Mouse (Mus musculus) large intestine, adult 2 months (tissue): ENCODE data around the gene Olfr721-ps1. TPM values are rescaled to one million over a fixed set of nuclear protein-coding genes. Genes with fewer than 3 reads are reported as not detected.

Experiments used
- DNase-seq: peaks from one replicate; pipeline ENCODE4 v3.0.0-alpha.2; 2012; ENCODE audit warnings: low read depth, low spot score
- WGBS: fragments of 180-500 bp; shearing (Covaris S2); methylation state at CpG from one replicate; pipeline ENCODE4 v1.1.7; 2018; 5-methylcytosine and 5-hydroxymethylcytosine counted together
- polyA plus RNA-seq: library from polyadenylated mRNA; depleted of rRNA; stranded (reverse); fragments of >200 nt; gene quantifications from 2 replicates; pipeline ENCODE4 v1.2.3, GENCODE M21; 2012; rRNA removed

Olfr721-ps1 gene
- polyA plus RNA-seq, result not detected in 2 replicates

- no peak for DNase-seq
- WGBS, result 70% methylated on average over 2 of the region's 2 CpGs
Observed at GRCm38 (mm10) chr14:14400998-14401397, at the start of gene Olfr721-ps1. Gene Olfr721-ps1, plus strand, starts transcription at chr14:14401298.

DNA sequence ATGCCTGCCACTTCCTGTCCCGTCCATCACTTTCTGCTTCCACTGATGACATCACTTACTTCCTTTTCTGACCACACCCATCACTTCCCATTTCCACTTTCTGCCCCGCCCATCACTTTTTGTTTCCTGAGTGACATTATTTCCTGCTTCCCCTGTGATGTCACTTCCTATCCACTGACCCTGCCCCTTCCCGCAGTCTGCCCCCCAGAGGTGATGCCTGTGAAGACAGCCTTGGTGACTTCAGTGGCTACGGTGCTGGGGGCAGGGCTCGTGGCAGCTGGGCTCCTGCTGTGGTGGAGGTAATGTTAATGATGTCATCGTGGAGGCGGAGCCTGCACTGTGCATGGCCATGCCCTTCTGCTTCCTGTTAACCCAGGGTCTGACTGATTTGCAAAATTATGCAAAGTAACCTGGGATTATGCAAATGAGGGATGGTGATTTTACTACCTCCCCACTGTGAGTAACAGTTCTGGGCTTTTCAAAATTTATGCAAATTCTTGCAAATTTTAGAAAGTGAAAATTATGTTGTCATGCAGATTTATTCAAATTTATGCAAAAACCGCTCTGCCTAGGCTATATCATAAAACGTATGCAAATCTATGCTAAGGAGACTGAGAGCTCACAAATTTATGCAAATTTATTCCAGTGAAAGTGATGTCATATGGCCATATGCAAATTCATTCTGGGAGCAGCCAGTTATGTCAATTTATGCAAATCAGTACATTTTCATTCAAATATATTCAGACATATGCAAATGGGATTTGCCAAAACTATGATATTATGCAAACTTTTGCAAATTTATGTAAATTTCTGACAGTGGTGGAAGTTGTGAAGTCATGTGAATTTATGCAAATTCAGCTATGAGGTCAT lies 49.1 kb upstream of the Olfr721-ps1 start:
- WGBS, result 97% methylated on average over 9 of the region's 9 CpGs
- DNase-seq, result no peak

GRCm38 (mm10) chr14:14352606-14353005 lies 48.5 kb upstream of the Olfr721-ps1 start:
- 88% methylated on average over 6 of the region's 6 CpGs for WGBS
- no peak for DNase-seq

DNA sequence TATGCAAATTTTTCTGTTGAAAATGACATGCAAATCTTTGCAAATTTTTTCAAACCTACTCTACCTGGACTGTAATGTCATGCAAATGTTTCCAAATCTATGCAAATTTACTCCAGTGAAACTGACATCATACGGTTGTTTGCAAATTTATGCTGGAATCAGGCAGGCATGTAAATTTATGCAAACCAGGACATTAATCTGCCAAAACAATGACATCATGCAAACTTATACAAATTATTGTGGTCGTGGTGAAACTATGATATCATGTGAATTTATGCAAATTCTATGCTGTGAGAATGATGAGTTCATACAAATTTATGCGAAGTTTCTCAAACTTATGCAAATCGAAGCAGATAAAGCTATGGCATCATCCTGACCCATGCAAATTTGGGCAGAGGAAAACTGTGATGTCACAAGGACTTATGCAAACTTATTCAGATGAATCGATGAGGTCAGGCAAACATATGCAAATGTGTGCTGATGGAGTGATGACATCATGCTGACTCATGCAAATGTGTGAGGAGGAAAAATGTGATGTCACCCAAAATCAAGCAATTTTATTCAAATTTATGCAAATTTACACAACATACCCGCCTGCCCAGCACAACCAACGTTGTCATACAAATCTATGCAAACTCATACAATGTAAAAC lies 47.9 kb upstream of the Olfr721-ps1 start:
- no peak for DNase-seq
- WGBS, result 94% methylated on average over 7 of the region's 7 CpGs

DNA sequence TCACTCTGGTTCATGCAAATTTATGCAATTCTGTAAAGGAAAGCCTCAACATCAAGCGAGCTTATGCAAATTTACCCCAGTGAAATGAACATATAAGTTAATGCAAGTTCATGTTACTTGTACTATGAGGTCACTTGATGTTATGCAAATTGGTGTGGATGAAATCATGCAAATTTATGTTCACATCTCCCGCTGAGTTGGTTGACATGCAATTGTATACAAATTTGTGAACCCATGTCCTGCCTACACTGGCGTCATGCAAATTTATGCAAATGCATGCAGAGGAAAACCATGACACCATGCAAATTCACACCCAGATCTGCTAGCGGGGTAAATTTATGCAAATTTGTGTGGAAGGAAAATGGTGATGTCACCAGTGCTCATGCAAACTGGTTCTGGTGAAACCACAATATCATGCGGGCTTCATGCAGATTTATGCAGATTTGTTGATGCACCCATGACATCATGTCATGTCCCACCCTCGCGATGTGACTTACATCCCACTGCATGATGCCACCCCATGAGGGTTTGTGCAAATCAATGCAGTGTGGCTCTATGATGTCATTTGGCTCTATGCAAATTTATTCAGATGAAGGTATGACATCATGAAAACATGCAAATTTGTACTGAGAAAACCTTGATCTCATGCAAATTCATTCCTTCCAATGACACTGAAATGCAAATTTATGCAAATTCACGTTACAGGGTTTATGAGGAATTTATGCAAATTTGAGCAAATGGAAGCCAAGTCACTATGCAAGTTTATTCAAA lies 47.2 kb upstream of the Olfr721-ps1 start:
- 95% methylated on average over 8 of the region's 8 CpGs for WGBS
- no peak for DNase-seq

- no peak for DNase-seq
- WGBS, result 96% methylated on average over 13 of the region's 13 CpGs
Observed at GRCm38 (mm10) chr14:14354511-14355359, 46.4 kb upstream of the Olfr721-ps1 start.

DNA sequence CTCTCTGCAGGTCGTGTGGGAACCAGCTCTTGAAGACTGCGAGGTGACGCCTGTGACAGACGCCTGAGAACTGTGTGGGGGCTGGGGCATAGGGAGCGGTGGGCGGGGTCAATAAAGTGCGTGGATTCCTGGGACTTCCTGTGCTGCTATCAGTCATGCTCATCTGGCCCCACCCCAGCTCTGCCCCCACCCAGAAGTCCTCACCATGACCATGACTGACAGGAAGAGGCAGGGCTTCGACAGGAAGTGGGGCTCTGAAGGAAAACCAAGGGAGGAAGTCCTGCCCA lies 45.8 kb upstream of the Olfr721-ps1 start:
- WGBS, result 91% methylated on average over 8 of the region's 8 CpGs

DNA sequence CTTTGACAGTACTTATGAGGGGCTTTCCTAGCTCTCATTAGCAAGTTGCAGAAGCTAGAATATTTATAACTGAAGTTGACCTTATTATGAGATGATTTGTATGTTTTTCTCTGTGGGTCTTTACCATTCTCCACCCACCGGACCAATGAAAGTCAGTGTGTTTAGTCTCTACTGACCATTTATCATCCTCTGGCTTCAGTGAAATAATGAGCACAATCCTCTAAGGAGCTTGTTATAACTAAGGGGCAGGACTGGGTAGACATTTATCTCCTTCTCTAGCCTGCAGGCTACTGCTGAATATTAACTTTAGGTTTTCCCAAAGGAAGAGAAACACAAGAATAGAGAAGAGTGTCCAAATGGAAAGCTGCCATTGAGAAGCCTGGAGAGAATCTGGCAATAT lies 5.6 kb upstream of the Olfr721-ps1 start:
- WGBS, result 76% methylated on average over 1 of the region's 1 CpGs
- no peak for DNase-seq

More for the DNA sequence above, 45.8 kb upstream of the Olfr721-ps1 start:
- DNase-seq, result no peak

DNA sequence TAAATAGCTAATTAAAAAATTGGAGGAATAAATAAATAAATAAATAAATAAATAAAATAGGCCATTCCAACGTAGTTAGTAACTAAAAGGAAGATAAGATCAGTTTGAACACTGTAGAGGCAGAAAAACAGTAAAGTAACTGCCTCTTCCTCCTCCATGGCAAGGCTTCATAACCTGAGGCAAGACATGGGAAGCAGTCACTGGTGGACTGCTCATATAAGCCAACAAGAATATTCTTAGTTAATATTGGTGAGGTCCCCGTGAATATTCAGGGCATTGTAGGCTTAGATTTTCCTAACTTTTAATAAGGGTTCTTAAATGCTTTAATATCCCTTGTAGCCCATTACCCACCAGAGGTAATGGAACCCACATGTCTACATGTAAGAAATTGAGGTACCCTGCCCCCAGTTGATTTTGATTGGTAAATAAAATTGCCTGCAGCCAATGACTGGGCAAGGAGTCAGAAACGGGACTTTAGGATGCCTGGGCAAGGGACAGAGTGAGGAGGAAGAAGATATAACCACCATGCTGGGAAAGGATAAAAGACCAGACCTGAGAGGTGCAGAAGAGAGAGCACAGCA lies 35.1 kb downstream of the Olfr721-ps1 start:
- no peak for DNase-seq
- 70% methylated on average over 3 of the region's 3 CpGs for WGBS

Other genes with a start within 250 kb of the Olfr721-ps1 start
- gene Olfr720, start 214.5 kb upstream of the Olfr721-ps1 start, polyA plus RNA-seq, result not detected in 2 replicates
- not detected in 2 replicates for gene Olfr31, start 78.5 kb upstream of the Olfr721-ps1 start, polyA plus RNA-seq
- gene Il3ra, start 55.0 kb upstream of the Olfr721-ps1 start, polyA plus RNA-seq, result 13.9 and 20.1 TPM in 2 replicates